ENCODE assay signal across 16 mouse cellular contexts in the genomic region with DNA sequence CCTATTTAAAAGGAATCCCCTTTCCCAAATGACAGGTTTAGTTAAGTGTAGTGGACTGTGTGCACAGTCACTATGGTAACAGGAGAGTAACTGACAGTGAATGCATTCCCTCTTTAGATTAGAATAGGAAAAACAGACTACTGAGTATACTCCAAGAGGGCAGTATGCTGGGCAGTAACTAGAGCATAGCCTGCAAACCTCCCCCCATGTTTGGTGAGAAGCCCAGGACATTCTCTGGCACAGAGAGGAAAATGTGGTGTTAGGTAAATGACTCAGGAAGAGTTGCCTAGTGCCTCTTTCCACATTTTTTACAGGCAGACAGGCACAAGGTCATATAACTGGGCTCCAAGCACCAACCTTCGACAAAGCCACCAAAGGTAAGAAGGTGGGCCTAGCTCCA.
A peak's percentile ranks its signal among the peaks of the same experiment; 100 is the strongest.
DNase-seq lines count a peak whose midpoint lies in the region; ATAC-seq and TF ChIP-seq lines count a peak whose summit lies in the region.
"Had no signal": no experiment of that assay in that cellular context is flagged by ENCODE, and none has a peak within 500 bp of the region (broad histone marks: within the 10 kb centered on the region; RNA-seq: fewer than 3 reads in every experiment).

No protein-coding gene starts in this region.

- no peak overlapping the region for H3K9ac ChIP-seq in forebrain, postnatal 0 days
- H3K9ac ChIP-seq in forebrain, embryonic 16.5 days (replicated peaks; ENCODE audit: low read depth, low read length): no peak overlapping the region
- H3K9ac ChIP-seq in hindbrain, postnatal 0 days (replicated peaks; ENCODE audit: low read length): no peak overlapping the region
- H3K9ac ChIP-seq: limb, embryonic 12.5 days had no signal

- no peaks in the 10 kb centered on the region for H3K27me3 ChIP-seq in forebrain, postnatal 0 days (ENCODE audit: insufficient read depth, low read length)
- no peaks in the 10 kb centered on the region for H3K27me3 ChIP-seq in forebrain, embryonic 16.5 days (replicated peaks; ENCODE audit: control insufficient read depth, insufficient read depth, low read length)
- H3K27me3 ChIP-seq in hindbrain, postnatal 0 days (ENCODE audit: insufficient read depth, low read length): no peaks in the 10 kb centered on the region
- peaks cover 6% of the 10 kb centered on the region; the same call in 1 of the 2 replicates for H3K27me3 ChIP-seq in hindbrain, embryonic 10.5 days (ENCODE audit: insufficient read depth, poor library complexity, severe bottlenecking)
- H3K27me3 ChIP-seq in kidney, adult 2 months (replicated peaks; ENCODE audit: control insufficient read depth, insufficient read depth, low read length): no peaks in the 10 kb centered on the region; the same call in 1 of the 2 replicates
- H3K27me3 ChIP-seq: limb, embryonic 12.5 days had no signal

- H3K4me1 ChIP-seq in forebrain, postnatal 0 days (ENCODE audit: insufficient read depth): no peaks in the 10 kb centered on the region
- peaks cover 16% of the 10 kb centered on the region for H3K4me1 ChIP-seq in forebrain, embryonic 16.5 days (replicated peaks; ENCODE audit: control insufficient read depth, insufficient read depth, low read length)
- peaks cover 18% of the 10 kb centered on the region; the same call in 1 of the 2 replicates for H3K4me1 ChIP-seq in hindbrain, postnatal 0 days (ENCODE audit: insufficient read depth, low read length)
- H3K4me1 ChIP-seq in hindbrain, embryonic 10.5 days (replicated peaks): peaks cover 13% of the 10 kb centered on the region
- H3K4me1 ChIP-seq in kidney, adult 2 months (ENCODE audit: control insufficient read depth, insufficient read depth, low read length): 0 out of 2 replicates have a peak, but pooled peaks cover 2% of the 10 kb centered on the region

- H3K4me3 ChIP-seq in forebrain, postnatal 0 days (ENCODE audit: low read depth, low read length): no peak overlapping the region
- no peak overlapping the region for H3K4me3 ChIP-seq in forebrain, embryonic 16.5 days (replicated peaks; ENCODE audit: low read length)
- H3K4me3 ChIP-seq in hindbrain, postnatal 0 days (ENCODE audit: low read length): no peak overlapping the region
- no peak overlapping the region for H3K4me3 ChIP-seq in hindbrain, embryonic 10.5 days
- no peak overlapping the region for H3K4me3 ChIP-seq in kidney, adult 2 months (ENCODE audit: insufficient read depth, low read depth, low read length)
- H3K4me3 ChIP-seq: erythroblast, embryonic 14.5 days; limb, embryonic 12.5 days had no signal

- no peak overlapping the region for H3K27ac ChIP-seq in forebrain, postnatal 0 days (ENCODE audit: low read depth, low read length)
- H3K27ac ChIP-seq in forebrain, embryonic 16.5 days (ENCODE audit: low read length): no peak overlapping the region
- peak overlapping the region; percentile 16; the same call in 1 of the 2 replicates for H3K27ac ChIP-seq in hindbrain, postnatal 0 days
- no peak overlapping the region for H3K27ac ChIP-seq in hindbrain, embryonic 10.5 days
- H3K27ac ChIP-seq in kidney, adult 2 months (ENCODE audit: insufficient read depth, low read depth, low read length): no peak overlapping the region
- H3K27ac ChIP-seq: limb, embryonic 12.5 days had no signal

- H3K4me2 ChIP-seq in forebrain, postnatal 0 days (ENCODE audit: low read depth): no peak overlapping the region
- no peak overlapping the region for H3K4me2 ChIP-seq in forebrain, embryonic 16.5 days (ENCODE audit: low read length)
- no peak overlapping the region for H3K4me2 ChIP-seq in hindbrain, postnatal 0 days (ENCODE audit: low read depth, low read length)
- H3K4me2 ChIP-seq: limb, embryonic 12.5 days; midbrain, embryonic 11.5 days had no signal

- TF ChIP-seq CTCF in forebrain, postnatal 0 days (IDR thresholded peaks at IDR 0.05; ENCODE audit: low read depth): no peak
- no peak for TF ChIP-seq CTCF in hindbrain, postnatal 0 days (IDR thresholded peaks at IDR 0.05; ENCODE audit: low read depth)
- TF ChIP-seq CTCF in kidney, adult 2 months (conservative IDR thresholded peaks at IDR 0.05; ENCODE audit: insufficient read depth, insufficient read length, low read depth, low read length): no peak

- H3K9me3 ChIP-seq in forebrain, postnatal 0 days (ENCODE audit: low read length): no peaks in the 10 kb centered on the region
- no peaks in the 10 kb centered on the region for H3K9me3 ChIP-seq in forebrain, embryonic 16.5 days (ENCODE audit: control insufficient read depth, low read length)
- H3K9me3 ChIP-seq in hindbrain, postnatal 0 days (ENCODE audit: low read length): no peaks in the 10 kb centered on the region
- no peaks in the 10 kb centered on the region for H3K9me3 ChIP-seq in hindbrain, embryonic 10.5 days
- H3K9me3 ChIP-seq: G1E; limb, embryonic 12.5 days had no signal

- DNase-seq in forebrain, postnatal 0 days: no peak
- DNase-seq in hindbrain, postnatal 0 days (ENCODE audit: low spot score): peak; percentile 56
- no peak for DNase-seq in hindbrain, embryonic 10.5 days (ENCODE audit: low spot score)
- DNase-seq in Muller cell, postnatal 12 days (ENCODE audit: inconsistent ontology term): peak; percentile 60
- DNase-seq in heart, adult 9 months (ENCODE audit: low spot score in 2 of 2): peak; percentile 8 to 27
- DNase-seq in kidney, postnatal 36 days: no peak
- DNase-seq in kidney, adult 2 months: no peak
- DNase-seq: cerebellum, adult 9-10 months; kidney, postnatal 14 days; layer of hippocampus, postnatal 36 days had no signal

- H3K36me3 ChIP-seq in forebrain, postnatal 0 days (ENCODE audit: insufficient read depth): no peaks in the 10 kb centered on the region
- H3K36me3 ChIP-seq in forebrain, embryonic 16.5 days (ENCODE audit: control insufficient read depth, insufficient read depth): no peaks in the 10 kb centered on the region
- H3K36me3 ChIP-seq in hindbrain, postnatal 0 days (ENCODE audit: insufficient read depth, low read length): no peaks in the 10 kb centered on the region
- H3K36me3 ChIP-seq in hindbrain, embryonic 10.5 days: no peaks in the 10 kb centered on the region
- no peaks in the 10 kb centered on the region for H3K36me3 ChIP-seq in kidney, adult 2 months (ENCODE audit: control insufficient read depth, insufficient read depth, low read length)
- H3K36me3 ChIP-seq: G1E; limb, embryonic 12.5 days had no signal

- 0 out of 2 replicates have a peak, but pooled peaks have one; percentile 8 for ATAC-seq in forebrain, postnatal 0 days
- no peak for ATAC-seq in forebrain, embryonic 16.5 days
- peak; percentile 73 for ATAC-seq in hindbrain, postnatal 0 days
- ATAC-seq: intestine, embryonic 16.5 days had no signal

- TF ChIP-seq POLR2A in kidney, adult 2 months (IDR thresholded peaks at IDR 0.05; ENCODE audit: low read depth, low read length): no peak

- WGBS in forebrain, postnatal 0 days: 96% methylated on average over 1 of the region's 1 CpGs
- 95% methylated on average over 1 of the region's 1 CpGs for WGBS in forebrain, embryonic 16.5 days
- 57% methylated on average over 1 of the region's 1 CpGs for WGBS in hindbrain, postnatal 0 days
- WGBS in hindbrain, embryonic 10.5 days: 96% methylated on average over 1 of the region's 1 CpGs
- WGBS in kidney, adult 2 months: 69% methylated on average over 1 of the region's 1 CpGs

Comparison
In these comparisons a context has a peak if more than half of its experiments do, and no peak if none do; other contexts are left out.
1. DNase-seq: peak in hindbrain, postnatal 0 days (single experiment), Muller cell, postnatal 12 days (single experiment) and heart, adult 9 months (2 of 2); none in forebrain, postnatal 0 days (single experiment), hindbrain, embryonic 10.5 days (single experiment), kidney, postnatal 36 days (0 of 2) and kidney, adult 2 months (single experiment).